Mouse (Mus musculus) urinary bladder, adult 18-20 months (tissue): ENCODE measurements around the gene Amt.
"Not testable (repeated sequence)": the region's sequence is repeated elsewhere in the genome, so short reads cannot be mapped to it uniquely, and the experiment has no call there.

Experiments
- DNase-seq, 2 experiments: peaks; one replicate each; pipeline ENCODE4 v3.0.0; 2022; ENCODE audit warnings: low spot score in 2 of 2, mixed read lengths in 2 of 2

Amt gene

GRCm38 (mm10) chr9:108296453-108297355 is at the start of gene Amt:
TSS of gene Amt (plus strand) at chr9:108296853.
- DNase-seq: no peak

- DNase-seq: no peak
Observed at GRCm38 (mm10) chr9:108248957-108249356, 47.7 kb upstream of the Amt start.

GRCm38 (mm10) chr9:108251877-108252276 is 44.8 kb upstream of the Amt start:
- DNase-seq: no peak

GRCm38 (mm10) chr9:108252766-108253165 is 43.9 kb upstream of the Amt start:
- DNase-seq: no peak

- no peak for DNase-seq
Observed at GRCm38 (mm10) chr9:108260526-108260925, 36.1 kb upstream of the Amt start.

- DNase-seq: no peak
Observed at GRCm38 (mm10) chr9:108261865-108262264, 34.8 kb upstream of the Amt start.

GRCm38 (mm10) chr9:108262494-108263049 is 34.1 kb upstream of the Amt start:
- no peak for DNase-seq

GRCm38 (mm10) chr9:108263131-108263681 is 33.4 kb upstream of the Amt start:
- peak in 1 of 2 experiments; percentile 10 for DNase-seq

GRCm38 (mm10) chr9:108263690-108264190 is 32.9 kb upstream of the Amt start, which contains the start of gene Dag1:
TSS of gene Dag1 (minus strand) at chr9:108263958.
- peak; percentile 99 to 100 for DNase-seq

- peak in 1 of 2 experiments; percentile 41 for DNase-seq
Observed at GRCm38 (mm10) chr9:108264191-108264921, 32.3 kb upstream of the Amt start.

- no peak for DNase-seq
Observed at GRCm38 (mm10) chr9:108266261-108266935, 30.3 kb upstream of the Amt start.

- peak; percentile 45 to 72 for DNase-seq
Observed at GRCm38 (mm10) chr9:108267691-108268090, 29.0 kb upstream of the Amt start.

GRCm38 (mm10) chr9:108268701-108269100 is 28.0 kb upstream of the Amt start:
- not testable (repeated sequence) for DNase-seq

- DNase-seq: no peak
Observed at GRCm38 (mm10) chr9:108271941-108272340, 24.7 kb upstream of the Amt start.

- DNase-seq: no peak
Observed at GRCm38 (mm10) chr9:108272691-108273090, 24.0 kb upstream of the Amt start.

- DNase-seq: no peak
Observed at GRCm38 (mm10) chr9:108273485-108273884, 23.2 kb upstream of the Amt start.

GRCm38 (mm10) chr9:108274476-108275330 is 21.9 kb upstream of the Amt start:
- DNase-seq: no peak

GRCm38 (mm10) chr9:108275331-108275659 is 21.4 kb upstream of the Amt start:
- no peak for DNase-seq

GRCm38 (mm10) chr9:108278697-108279450 is 17.8 kb upstream of the Amt start:
- no peak for DNase-seq
